Mouse (Mus musculus): ENCODE measurements around the gene Slc38a4. TPM values are rescaled to one million over a fixed set of nuclear protein-coding genes. Genes with fewer than 3 reads are reported as not detected.

Slc38a4 gene
- total and polyA plus RNA-seq, 2 experiments from 2014 or later = 57.5 to 92.1 TPM

DNA sequence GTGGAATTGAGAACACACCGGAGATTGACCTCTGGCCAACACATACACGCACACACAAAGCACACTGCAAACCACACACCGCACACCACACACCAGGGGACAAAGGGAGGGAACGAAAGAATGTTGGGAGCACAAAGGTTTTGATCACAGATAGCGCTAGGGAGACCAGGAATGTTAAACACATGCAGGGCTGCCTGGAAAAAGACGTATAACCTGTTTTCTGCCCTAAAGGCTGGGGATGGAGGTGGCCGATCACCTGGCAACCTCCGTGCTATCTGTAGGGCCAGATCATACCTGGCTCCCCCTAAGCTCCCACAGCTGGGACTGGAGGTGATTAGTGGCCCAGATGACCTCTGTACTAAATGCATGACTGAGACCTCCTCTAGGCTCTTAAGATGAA lies 5.2 kb upstream of the Slc38a4 start:
- DNase-seq (ENCODE audit: low spot score) = no peak
- no peaks in the 10 kb centered on the region for H3K4me1 ChIP-seq (ENCODE audit: control insufficient read depth, insufficient read depth)
- H3K27ac ChIP-seq (ENCODE audit: low read depth) = no peak overlapping the region
- no peak overlapping the region for H3K4me3 ChIP-seq (ENCODE audit: low read depth, low read length)
- H3K9me3 ChIP-seq (replicated peaks; ENCODE audit: control insufficient read depth, low read length) = no peaks in the 10 kb centered on the region
- WGBS = 87% methylated on average over 8 of the region's 8 CpGs
- TF ChIP-seq CTCF (IDR thresholded peaks at IDR 0.05; ENCODE audit: low read depth) (no peak), EP300 (IDR thresholded peaks at IDR 0.05; ENCODE audit: low read depth) (no peak)
- H3K36me3 ChIP-seq (replicated peaks; ENCODE audit: control insufficient read depth, insufficient read depth, low read length) = no peaks in the 10 kb centered on the region
- no peaks in the 10 kb centered on the region for H3K27me3 ChIP-seq (ENCODE audit: control insufficient read depth, insufficient read depth, low read length)
- ATAC-seq (ENCODE audit: insufficient read depth, low read depth) = no peak
- H3K9ac ChIP-seq (replicated peaks; ENCODE audit: low read depth, low read length) = no peak overlapping the region
- H3K4me2 ChIP-seq (ENCODE audit: low read depth, low read length) = no peak overlapping the region

- ATAC-seq (ENCODE audit: insufficient read depth, low read depth) = no peak
Observed at GRCm38 (mm10) chr15:97060571-97060970, 4.8 kb upstream of the Slc38a4 start.

GRCm38 (mm10) chr15:97060102-97060501 lies 4.3 kb upstream of the Slc38a4 start:
- no peak for ATAC-seq (ENCODE audit: insufficient read depth, low read depth)
- 92% methylated on average over 14 of the region's 14 CpGs for WGBS
- Histone ChIP-seq H3K9ac (replicated peaks; ENCODE audit: low read depth, low read length) (no peak overlapping the region), H3K27me3 (ENCODE audit: control insufficient read depth, insufficient read depth, low read length) (no peaks in the 10 kb centered on the region), H3K4me3 (ENCODE audit: low read depth, low read length) (no peak overlapping the region), H3K9me3 (replicated peaks; ENCODE audit: control insufficient read depth, low read length) (no peaks in the 10 kb centered on the region), H3K4me2 (ENCODE audit: low read depth, low read length) (no peak overlapping the region), H3K36me3 (replicated peaks; ENCODE audit: control insufficient read depth, insufficient read depth, low read length) (no peaks in the 10 kb centered on the region), H3K27ac (ENCODE audit: low read depth) (no peak overlapping the region), H3K4me1 (ENCODE audit: control insufficient read depth, insufficient read depth) (no peaks in the 10 kb centered on the region)
- TF ChIP-seq CTCF (IDR thresholded peaks at IDR 0.05; ENCODE audit: low read depth) (no peak), EP300 (IDR thresholded peaks at IDR 0.05; ENCODE audit: low read depth) (no peak)
- no peak for DNase-seq (ENCODE audit: low spot score)

More at GRCm38 (mm10) chr15:97060571-97060970, 4.8 kb upstream of the Slc38a4 start:
- TF ChIP-seq CTCF (IDR thresholded peaks at IDR 0.05; ENCODE audit: low read depth) (no peak), EP300 (IDR thresholded peaks at IDR 0.05; ENCODE audit: low read depth) (no peak)
- no peak overlapping the region for H3K4me2 ChIP-seq (ENCODE audit: low read depth, low read length)
- H3K4me1 ChIP-seq (ENCODE audit: control insufficient read depth, insufficient read depth) = no peaks in the 10 kb centered on the region
- H3K9me3 ChIP-seq (replicated peaks; ENCODE audit: control insufficient read depth, low read length) = no peaks in the 10 kb centered on the region
- H3K9ac ChIP-seq (replicated peaks; ENCODE audit: low read depth, low read length) = no peak overlapping the region
- no peak overlapping the region for H3K4me3 ChIP-seq (ENCODE audit: low read depth, low read length)
- no peak for DNase-seq (ENCODE audit: low spot score)
- WGBS = 94% methylated on average over 6 of the region's 6 CpGs
- no peak overlapping the region for H3K27ac ChIP-seq (ENCODE audit: low read depth)
- H3K27me3 ChIP-seq (ENCODE audit: control insufficient read depth, insufficient read depth, low read length) = no peaks in the 10 kb centered on the region
- H3K36me3 ChIP-seq (replicated peaks; ENCODE audit: control insufficient read depth, insufficient read depth, low read length) = no peaks in the 10 kb centered on the region

- ATAC-seq (ENCODE audit: insufficient read depth, low read depth) (no peak), DNase-seq (ENCODE audit: low spot score) (no peak)
- WGBS = 82% methylated on average over 24 of the region's 24 CpGs
- Histone ChIP-seq H3K9me3 (replicated peaks; ENCODE audit: control insufficient read depth, low read length) (0 out of 2 replicates have a peak, but pooled peaks cover 3% of the 10 kb centered on the region), H3K4me2 (ENCODE audit: low read depth, low read length) (no peak overlapping the region), H3K4me1 (ENCODE audit: control insufficient read depth, insufficient read depth) (no peaks in the 10 kb centered on the region), H3K27ac (ENCODE audit: low read depth) (no peak overlapping the region), H3K4me3 (ENCODE audit: low read depth, low read length) (no peak overlapping the region), H3K27me3 (ENCODE audit: control insufficient read depth, insufficient read depth, low read length) (no peaks in the 10 kb centered on the region), H3K36me3 (replicated peaks; ENCODE audit: control insufficient read depth, insufficient read depth, low read length) (no peaks in the 10 kb centered on the region), H3K9ac (replicated peaks; ENCODE audit: low read depth, low read length) (no peak overlapping the region)
- TF ChIP-seq EP300 (IDR thresholded peaks at IDR 0.05; ENCODE audit: low read depth) (no peak), CTCF (IDR thresholded peaks at IDR 0.05; ENCODE audit: low read depth) (no peak)
Observed at GRCm38 (mm10) chr15:97059071-97060041, 3.6 kb upstream of the Slc38a4 start.

- peak; percentile 28; the same call in 1 of the 2 replicates for ATAC-seq (ENCODE audit: insufficient read depth, low read depth)
Observed at GRCm38 (mm10) chr15:97054767-97055489, 828 bp downstream of the Slc38a4 start.

More at GRCm38 (mm10) chr15:97054767-97055489, 828 bp downstream of the Slc38a4 start:
- Histone ChIP-seq H3K36me3 (replicated peaks; ENCODE audit: control insufficient read depth, insufficient read depth, low read length) (no peaks in the 10 kb centered on the region), H3K9ac (replicated peaks; ENCODE audit: low read depth, low read length) (peak overlapping the region; percentile 86), H3K4me3 (ENCODE audit: low read depth, low read length) (peak overlapping the region; percentile 58), H3K4me1 (ENCODE audit: control insufficient read depth, insufficient read depth) (peaks cover 4% of the 10 kb centered on the region), H3K9me3 (replicated peaks; ENCODE audit: control insufficient read depth, low read length) (0 out of 2 replicates have a peak, but pooled peaks cover 7% of the 10 kb centered on the region), H3K27ac (ENCODE audit: low read depth) (peak overlapping the region; percentile 90), H3K4me2 (ENCODE audit: low read depth, low read length) (peak overlapping the region; percentile 68), H3K27me3 (ENCODE audit: control insufficient read depth, insufficient read depth, low read length) (no peaks in the 10 kb centered on the region)
- TF ChIP-seq CTCF (IDR thresholded peaks at IDR 0.05; ENCODE audit: low read depth) (no peak), EP300 (IDR thresholded peaks at IDR 0.05; ENCODE audit: low read depth) (no peak)
- 29% methylated on average over 31 of the region's 31 CpGs for WGBS
- no peak for DNase-seq (ENCODE audit: low spot score)

Measured in heart, postnatal 0 days (tissue).